Mouse (Mus musculus) kidney, embryonic 15.5 days (tissue): ENCODE data around the gene Efcab12. TPM values are rescaled to one million over a fixed set of nuclear protein-coding genes. Genes with fewer than 3 reads are reported as not detected.
A peak's percentile ranks its signal among the peaks of the same experiment; 100 is the strongest.

Source experiments
- ATAC-seq: fragments of 200-750 bp; cut with Nextera tagmentation; replicated peaks from 2 replicates; pipeline ENCODE4 v1.8.0; 2017; ENCODE audit warnings: moderate TSS enrichment; ENCODE audit not compliant: low FRiP score
- H3K27ac ChIP-seq: fragments of 300-500 bp; sonication (generic); 2 replicates; pipeline ENCODE4 v1.5.1; 2015; ENCODE audit warnings: mild to moderate bottlenecking, inconsistent platforms
- H3K27me3 ChIP-seq: fragments of 300-500 bp; sonication (generic); 2 replicates; pipeline ENCODE4 v1.6.1; 2015; ENCODE audit warnings: inconsistent platforms
- H3K36me3 ChIP-seq: fragments of 300-500 bp; sonication (generic); 2 replicates; pipeline ENCODE4 v1.6.1; 2015; ENCODE audit warnings: inconsistent platforms
- H3K4me1 ChIP-seq: fragments of 300-500 bp; sonication (generic); 2 replicates; pipeline ENCODE4 v1.6.1; 2015; ENCODE audit warnings: inconsistent platforms
- H3K4me2 ChIP-seq: fragments of 300-500 bp; sonication (generic); 2 replicates; pipeline ENCODE4 v1.6.1; 2015; ENCODE audit warnings: moderate library complexity, mild to moderate bottlenecking, inconsistent platforms
- H3K4me3 ChIP-seq: fragments of 300-500 bp; sonication (generic); replicated peaks from 2 replicates; pipeline ENCODE4 v1.5.1; 2015; ENCODE audit warnings: mild to moderate bottlenecking, inconsistent platforms
- H3K9ac ChIP-seq: fragments of 300-500 bp; sonication (generic); 2 replicates; pipeline ENCODE4 v1.6.1; 2015; ENCODE audit warnings: mild to moderate bottlenecking, inconsistent platforms
- H3K9me3 ChIP-seq: fragments of 300-500 bp; sonication (generic); replicated peaks from 2 replicates; pipeline ENCODE4 v1.6.1; 2016; ENCODE audit warnings: inconsistent platforms
- WGBS: fragments of 180-500 bp; shearing (Covaris S2); methylation state at CpG from one replicate; pipeline ENCODE4 v1.1.7; 2015; ENCODE audit warnings: mixed read lengths; 5-methylcytosine and 5-hydroxymethylcytosine counted together
- polyA plus RNA-seq: library from polyadenylated mRNA; unstranded; fragments of >200 nt; fragmentation: Nextera tagmentation; extraction: Ambion mirVana; gene quantifications from 2 replicates; pipeline ENCODE4 v1.2.1, GENCODE M21; 2015

Gene Efcab12
- polyA plus RNA-seq, 1 experiment from 2014 or later, result 1.8 TPM

DNA sequence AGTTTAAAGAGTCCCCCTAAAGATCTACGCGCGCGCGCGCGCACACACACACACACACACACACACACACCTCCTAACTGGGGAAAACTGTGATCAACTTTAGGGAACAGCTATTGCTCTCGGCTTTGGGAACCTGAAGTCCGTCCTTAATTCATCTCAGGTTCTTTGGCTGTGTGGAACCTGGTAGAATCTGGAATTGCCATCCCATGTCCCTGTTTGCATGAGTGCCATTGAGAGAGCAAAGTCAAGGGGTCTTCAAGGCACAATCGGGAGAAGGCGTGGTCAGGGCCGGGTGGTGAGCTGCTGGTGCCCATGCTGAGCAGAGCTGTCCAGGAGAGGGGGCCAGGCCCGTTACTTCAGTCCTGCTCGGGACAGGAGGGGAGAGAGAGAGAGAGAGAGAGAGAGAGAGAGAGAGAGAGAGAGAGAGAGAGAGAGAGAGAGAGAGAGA is 64.2 kb downstream of the Efcab12 start:
- Histone ChIP-seq H3K9me3 (no peaks in the 10 kb centered on the region), H3K4me3 (peak overlapping the region; percentile 78), H3K4me1 (peaks cover 29% of the 10 kb centered on the region), H3K27me3 (no peaks in the 10 kb centered on the region), H3K9ac (peak overlapping the region; percentile 38; the same call in 1 of the 2 replicates), H3K36me3 (peaks cover 11% of the 10 kb centered on the region), H3K27ac (peak overlapping the region; percentile 75), H3K4me2 (peak overlapping the region; percentile 82)
- WGBS, result under 1% methylated on average over 14 of the region's 14 CpGs
- ATAC-seq, result peak; percentile 89

DNA sequence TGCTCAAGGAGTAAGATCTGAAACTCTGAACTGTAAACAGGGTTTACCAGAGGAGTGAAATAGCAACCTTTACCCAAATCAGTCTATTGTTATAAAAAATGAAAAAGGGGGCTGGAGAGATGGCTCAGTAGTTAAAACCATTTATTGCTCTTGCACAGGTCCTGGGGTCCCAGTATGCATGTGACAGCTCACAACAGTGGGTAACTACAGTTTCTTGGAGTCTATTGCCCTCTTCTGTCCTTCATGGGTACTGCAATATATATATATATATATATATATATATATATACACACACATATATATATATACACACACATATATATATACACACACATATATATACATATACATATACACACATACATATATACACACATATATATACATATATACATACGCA is 65.6 kb downstream of the Efcab12 start:
- Histone ChIP-seq H3K4me3 (no peak overlapping the region), H3K27me3 (no peaks in the 10 kb centered on the region), H3K27ac (no peak overlapping the region), H3K4me1 (peaks cover 29% of the 10 kb centered on the region), H3K9ac (no peak overlapping the region), H3K9me3 (no peaks in the 10 kb centered on the region), H3K4me2 (no peak overlapping the region), H3K36me3 (peaks cover 3% of the 10 kb centered on the region; the same call in 1 of the 2 replicates)
- WGBS, result 56% methylated on average over 1 of the region's 1 CpGs
- no peak for ATAC-seq

DNA sequence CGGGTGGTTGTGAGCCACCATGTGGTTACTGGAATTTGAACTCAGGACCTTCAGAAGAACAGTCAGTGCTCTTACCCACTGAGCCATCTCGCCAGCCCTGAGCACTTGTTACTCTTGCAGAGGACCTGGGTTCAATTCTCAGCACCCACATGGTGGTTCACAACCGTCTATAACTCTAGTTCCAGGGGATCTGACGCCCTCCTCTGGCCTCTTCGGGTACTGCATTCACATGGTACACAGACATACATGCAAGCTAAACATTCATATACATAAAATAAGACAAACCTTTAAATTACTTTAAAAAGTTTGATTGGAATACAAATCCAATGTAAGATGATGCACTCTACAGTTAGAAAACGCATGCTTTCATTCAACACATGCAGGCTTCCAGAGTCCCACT is 66.0 kb downstream of the Efcab12 start:
- ATAC-seq, result no peak
- Histone ChIP-seq H3K4me1 (peaks cover 29% of the 10 kb centered on the region), H3K27ac (no peak overlapping the region), H3K27me3 (no peaks in the 10 kb centered on the region), H3K9me3 (no peaks in the 10 kb centered on the region), H3K36me3 (no peaks in the 10 kb centered on the region), H3K9ac (no peak overlapping the region), H3K4me2 (no peak overlapping the region), H3K4me3 (no peak overlapping the region)
- whole genome bisulfite sequencing, result 81% methylated on average over 6 of the region's 6 CpGs

DNA sequence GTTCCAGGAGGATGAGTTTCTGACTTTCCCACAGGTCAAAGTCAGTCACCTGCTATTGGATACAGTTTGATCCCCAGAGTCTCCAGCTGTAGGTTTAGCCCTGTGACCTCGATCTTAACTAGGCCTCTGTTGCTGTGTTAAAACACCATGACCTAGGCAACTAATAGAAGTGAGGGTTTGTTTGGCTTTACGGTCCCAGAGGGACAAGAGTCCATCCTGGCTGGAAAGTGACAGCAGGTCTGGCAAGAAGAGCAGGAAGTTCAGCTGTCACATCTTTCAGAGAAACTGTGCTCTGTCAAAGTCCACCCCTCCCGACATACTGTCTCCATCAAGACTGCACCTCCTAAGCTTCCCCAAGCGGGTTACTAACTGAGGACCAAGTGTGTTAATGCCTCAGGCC is 67.4 kb downstream of the Efcab12 start:
- H3K9ac ChIP-seq, result no peak overlapping the region
- H3K4me3 ChIP-seq, result no peak overlapping the region
- no peak overlapping the region for H3K4me2 ChIP-seq
- no peak for ATAC-seq
- 55% methylated on average over 4 of the region's 4 CpGs for WGBS
- H3K9me3 ChIP-seq, result no peaks in the 10 kb centered on the region
- no peaks in the 10 kb centered on the region for H3K36me3 ChIP-seq
- peaks cover 18% of the 10 kb centered on the region for H3K4me1 ChIP-seq
- no peak overlapping the region for H3K27ac ChIP-seq
- H3K27me3 ChIP-seq, result no peaks in the 10 kb centered on the region

DNA sequence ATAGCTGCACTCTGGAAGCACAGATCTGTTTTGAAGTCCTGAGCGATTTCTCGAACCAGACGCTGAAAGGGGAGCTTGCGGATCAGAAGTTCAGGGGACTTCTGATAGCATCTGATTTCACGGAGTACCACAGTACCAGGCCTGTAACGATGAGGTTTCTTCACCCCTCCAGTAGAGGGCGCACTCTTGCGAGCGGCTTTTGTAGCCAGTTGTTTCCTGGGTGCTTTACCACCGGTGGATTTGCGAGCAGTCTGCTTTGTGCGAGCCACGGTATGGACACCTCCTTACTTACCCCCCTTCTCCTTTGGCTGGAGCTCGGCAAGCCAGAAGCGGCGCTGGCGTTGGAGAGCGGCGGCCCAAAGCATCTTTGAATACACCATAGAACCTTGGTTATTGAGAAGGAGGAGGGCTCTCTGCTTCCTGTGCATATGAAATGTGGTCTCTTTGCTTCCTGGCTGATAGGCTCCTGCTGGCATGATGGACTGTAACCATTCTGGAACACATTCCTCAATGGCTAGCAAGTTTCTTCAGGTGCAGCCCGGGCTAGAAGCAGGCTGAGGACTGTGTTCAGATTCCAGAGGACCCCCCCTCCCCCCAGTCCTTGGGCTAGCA is 68.0 kb downstream of the Efcab12 start:
- H3K4me1 ChIP-seq, result peaks cover 12% of the 10 kb centered on the region
- H3K9ac ChIP-seq, result no peak overlapping the region
- H3K9me3 ChIP-seq, result no peaks in the 10 kb centered on the region
- H3K4me2 ChIP-seq, result no peak overlapping the region
- 82% methylated on average over 20 of the region's 20 CpGs for WGBS
- no peaks in the 10 kb centered on the region for H3K27me3 ChIP-seq
- H3K27ac ChIP-seq, result no peak overlapping the region
- ATAC-seq, result no peak
- H3K36me3 ChIP-seq, result no peaks in the 10 kb centered on the region
- no peak overlapping the region for H3K4me3 ChIP-seq

DNA sequence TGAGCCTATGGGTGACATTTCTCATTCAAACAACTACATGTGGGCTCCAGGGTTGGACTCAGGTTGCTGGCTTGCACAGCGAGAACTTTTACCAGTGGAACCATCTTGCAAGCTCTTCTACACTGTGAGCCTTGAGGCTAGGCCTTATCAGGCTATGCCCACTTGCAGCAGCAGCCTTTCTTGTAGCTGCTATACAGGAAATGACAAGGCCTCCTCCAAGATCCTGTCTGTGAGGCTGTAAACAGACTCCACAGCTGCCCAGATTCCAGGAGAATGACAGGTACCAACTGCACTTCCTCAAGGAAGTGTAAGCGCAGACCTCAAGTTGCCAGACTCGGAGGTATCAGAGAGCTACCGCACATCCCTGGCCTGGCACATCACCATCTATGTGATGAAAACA is 70.0 kb downstream of the Efcab12 start:
- Histone ChIP-seq H3K9ac (no peak overlapping the region), H3K36me3 (no peaks in the 10 kb centered on the region), H3K27me3 (no peaks in the 10 kb centered on the region), H3K4me2 (no peak overlapping the region), H3K4me1 (peaks cover 15% of the 10 kb centered on the region), H3K9me3 (no peaks in the 10 kb centered on the region), H3K27ac (peak overlapping the region; percentile 70), H3K4me3 (no peak overlapping the region)
- ATAC-seq, result no peak
- 62% methylated on average over 4 of the region's 4 CpGs for WGBS

DNA sequence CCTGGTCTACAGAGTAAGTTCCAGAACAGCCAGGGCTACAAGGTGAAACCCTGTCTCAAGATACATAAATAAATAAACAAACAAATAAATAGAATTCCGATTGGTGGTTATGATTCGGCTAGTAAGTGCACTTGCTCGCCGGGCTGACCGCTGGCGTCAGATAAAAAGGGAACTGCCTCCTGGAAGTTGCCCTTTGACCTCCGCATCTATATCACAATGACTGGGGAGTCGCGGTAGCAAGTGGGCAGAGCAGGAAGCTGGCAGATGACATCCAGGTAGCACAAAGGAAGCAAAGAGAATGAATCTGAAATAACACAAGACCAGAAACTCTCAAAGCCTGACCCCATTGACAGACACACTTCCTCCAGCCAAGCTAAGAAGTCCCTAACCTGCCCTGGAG is 70.9 kb downstream of the Efcab12 start:
- WGBS, result 39% methylated on average over 9 of the region's 9 CpGs
- Histone ChIP-seq H3K36me3 (no peaks in the 10 kb centered on the region), H3K4me2 (no peak overlapping the region), H3K9me3 (no peaks in the 10 kb centered on the region), H3K27me3 (no peaks in the 10 kb centered on the region), H3K9ac (no peak overlapping the region), H3K27ac (0 out of 2 replicates have a peak overlapping the region, but pooled peaks have one; percentile 47), H3K4me1 (peaks cover 21% of the 10 kb centered on the region), H3K4me3 (no peak overlapping the region)
- no peak for ATAC-seq

DNA sequence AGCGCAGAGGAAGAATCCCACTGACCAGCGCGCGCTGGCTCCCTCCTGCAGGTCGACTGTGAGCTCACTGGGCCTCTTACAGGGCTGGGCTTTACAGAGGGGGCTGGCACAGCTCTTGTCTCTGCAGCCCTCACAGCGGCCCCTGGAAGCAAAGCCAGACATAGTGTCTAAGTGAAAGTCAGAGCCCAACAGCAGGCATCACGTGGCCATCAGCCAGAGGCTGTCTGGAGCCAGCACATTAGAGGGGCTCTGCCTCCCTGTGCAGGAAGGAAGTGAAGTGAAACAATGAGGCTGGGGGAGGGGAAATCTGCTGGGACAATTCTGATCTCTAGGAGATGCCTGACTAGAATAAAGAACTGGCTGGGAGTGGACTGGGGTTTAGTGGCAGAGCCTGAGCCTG is 74.0 kb downstream of the Efcab12 start:
- no peak overlapping the region for H3K9ac ChIP-seq
- H3K27ac ChIP-seq, result peak overlapping the region; percentile 88
- peak; percentile 94 for ATAC-seq
- H3K4me1 ChIP-seq, result peaks cover 36% of the 10 kb centered on the region
- 5% methylated on average over 7 of the region's 7 CpGs for WGBS
- no peaks in the 10 kb centered on the region for H3K9me3 ChIP-seq
- H3K4me3 ChIP-seq, result no peak overlapping the region
- H3K36me3 ChIP-seq, result no peaks in the 10 kb centered on the region
- H3K27me3 ChIP-seq, result no peaks in the 10 kb centered on the region
- H3K4me2 ChIP-seq, result peak overlapping the region; percentile 36

DNA sequence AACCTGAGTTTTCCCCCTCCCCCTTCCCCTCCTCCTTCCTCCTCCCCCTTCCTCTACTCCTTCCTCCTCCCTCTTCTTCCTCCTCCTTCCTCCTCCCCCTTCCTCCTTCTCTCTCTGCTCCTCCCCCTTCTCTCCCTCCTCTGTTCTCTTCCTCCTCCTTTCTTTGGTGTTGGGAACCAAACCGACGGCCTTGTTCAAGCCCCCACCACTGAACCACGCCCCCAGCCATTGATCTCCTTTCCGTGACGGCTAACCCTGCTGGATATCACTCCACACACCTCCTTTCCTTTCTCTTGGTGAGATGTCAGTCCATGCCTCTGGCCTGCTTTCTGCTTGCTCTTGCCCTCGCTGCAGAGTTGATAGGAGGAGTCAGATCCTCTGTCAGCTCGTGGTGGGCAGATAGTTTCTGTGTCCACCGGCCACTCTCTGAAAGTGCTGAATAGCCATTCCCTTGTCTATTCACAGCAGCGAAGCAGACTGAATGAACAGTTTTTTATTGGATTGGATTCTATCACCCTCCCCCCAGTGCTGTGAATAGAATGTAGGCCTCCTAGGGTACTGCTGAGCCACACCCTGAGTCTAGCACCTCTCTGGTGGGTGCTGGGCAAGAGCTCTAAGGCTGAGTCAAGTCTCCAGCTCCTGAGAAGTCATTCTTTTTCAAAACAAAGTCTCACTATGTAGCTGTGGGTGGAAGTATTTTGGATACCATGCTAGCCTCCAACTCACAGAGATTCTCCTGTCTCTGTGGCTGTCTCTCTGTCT is 76.0 kb downstream of the Efcab12 start, which contains the start of gene Tmem40:
TSS of gene Tmem40 (minus strand) at position 416 of the 762 bp plus-strand sequence.
- H3K4me3 ChIP-seq, result 0 out of 2 replicates have a peak within 1 kb of the TSS, but pooled peaks have one; percentile 1
- 3% methylated on average over 9 of the region's 9 CpGs for WGBS
- peak; percentile 30 for ATAC-seq
- H3K9ac ChIP-seq, result no peak within 1 kb of the TSS
- no peaks in the 10 kb centered on the region for H3K36me3 ChIP-seq
- peaks cover 40% of the 10 kb centered on the region for H3K4me1 ChIP-seq
- H3K4me2 ChIP-seq, result peak within 1 kb of the TSS; percentile 22
- no peaks in the 10 kb centered on the region for H3K9me3 ChIP-seq
- peak within 1 kb of the TSS; percentile 85 for H3K27ac ChIP-seq
- H3K27me3 ChIP-seq, result no peaks in the 10 kb centered on the region

DNA sequence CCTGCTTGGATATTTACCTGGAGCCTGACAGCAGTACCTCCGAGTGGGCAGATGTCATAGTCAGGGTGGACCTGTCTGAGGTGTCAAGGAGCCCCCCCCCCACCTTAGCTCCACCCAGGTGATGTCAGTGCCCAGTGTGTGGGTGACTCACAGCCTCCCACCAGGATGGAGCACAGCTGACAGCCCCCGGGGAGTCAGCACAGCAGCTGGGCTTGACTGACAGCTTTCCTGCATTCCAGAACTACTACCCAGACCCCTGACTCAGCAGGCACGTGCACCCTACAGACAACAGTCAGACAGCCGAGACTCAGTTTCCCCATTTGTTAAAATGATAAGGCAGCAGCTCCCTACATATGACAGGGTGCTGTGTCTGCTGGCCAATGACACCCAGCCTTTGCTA is 77.2 kb downstream of the Efcab12 start:
- Histone ChIP-seq H3K27ac (peak overlapping the region; percentile 85), H3K36me3 (no peaks in the 10 kb centered on the region)

More for the DNA sequence above, 77.2 kb downstream of the Efcab12 start:
- Histone ChIP-seq H3K9me3 (no peaks in the 10 kb centered on the region), H3K27me3 (no peaks in the 10 kb centered on the region), H3K9ac (no peak overlapping the region), H3K4me1 (peaks cover 40% of the 10 kb centered on the region), H3K4me3 (no peak overlapping the region), H3K4me2 (no peak overlapping the region)
- no peak for ATAC-seq
- 55% methylated on average over 4 of the region's 4 CpGs for WGBS
